In the genomic region with DNA sequence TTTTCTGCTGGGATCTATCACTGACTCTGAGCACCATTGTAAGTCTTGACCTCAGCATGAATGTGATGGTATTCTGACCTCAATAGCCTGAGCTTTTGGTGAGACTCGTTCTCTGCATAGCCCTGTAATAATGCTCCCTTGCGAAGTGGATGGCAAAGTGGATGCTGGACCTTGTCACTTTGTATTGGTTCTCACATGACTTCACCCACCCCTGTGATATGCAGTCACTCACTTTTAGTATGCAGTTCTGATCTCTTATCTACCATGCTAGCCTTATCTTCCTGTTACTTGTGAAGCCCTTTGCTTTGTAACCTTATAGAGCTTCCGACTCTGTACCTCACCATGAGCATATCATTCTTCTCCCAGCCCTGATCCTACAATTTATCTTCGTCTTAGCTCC, we compare ENCODE assay signal across 16 mouse cellular contexts.
"Had no signal": no experiment of that assay in that cellular context is flagged by ENCODE, and none has a peak within 500 bp of the region (broad histone marks: within the 10 kb centered on the region; RNA-seq: fewer than 3 reads in every experiment).

No protein-coding gene starts in this region.

- H3K9ac ChIP-seq: neural tube, embryonic 13.5 days; neural tube, embryonic 15.5 days; stomach, embryonic 15.5 days had no signal

- DNase-seq: retina, postnatal 1 day; right cerebral cortex, adult 18-20 months; right cerebral cortex, postnatal 14 days; right cerebral cortex, postnatal 25 days; right cerebral cortex, postnatal 4 days; spleen, adult 18-20 months; thymus, adult 18-20 months; thymus, adult 2 months; thymus, postnatal 14 days; thymus, postnatal 25 days; thymus, postnatal 36 days; thymus, postnatal 4 days had no signal

- H3K4me1 ChIP-seq: neural tube, embryonic 15.5 days; stomach, embryonic 15.5 days had no signal

- H3K9me3 ChIP-seq: neural tube, embryonic 13.5 days; neural tube, embryonic 15.5 days; stomach, embryonic 15.5 days had no signal

- H3K4me2 ChIP-seq: neural tube, embryonic 13.5 days; neural tube, embryonic 15.5 days; stomach, embryonic 15.5 days had no signal

- H3K4me3 ChIP-seq: neural tube, embryonic 13.5 days; neural tube, embryonic 15.5 days; stomach, embryonic 15.5 days had no signal

- H3K36me3 ChIP-seq: neural tube, embryonic 13.5 days; neural tube, embryonic 15.5 days; stomach, embryonic 15.5 days had no signal

- H3K27ac ChIP-seq: neural tube, embryonic 13.5 days; neural tube, embryonic 15.5 days; stomach, embryonic 15.5 days; stomach, postnatal 0 days had no signal

- H3K27me3 ChIP-seq: neural tube, embryonic 13.5 days; neural tube, embryonic 15.5 days; stomach, embryonic 15.5 days had no signal
